Mouse (Mus musculus) effector memory CD4-positive, alpha-beta T cell, adult 5 months (primary cell): ENCODE results near the gene Zan. TPM values are rescaled to one million over a fixed set of nuclear protein-coding genes. Genes with fewer than 3 reads are reported as not detected.

Experiments
- polyA plus RNA-seq: library from polyadenylated mRNA; unstranded; fragments of 100-300 nt; shearing (Covaris generic); gene quantifications from one replicate; pipeline ENCODE4 v1.2.1, GENCODE M21; 2017

The Zan gene
- 0.09 TPM for polyA plus RNA-seq

DNA sequence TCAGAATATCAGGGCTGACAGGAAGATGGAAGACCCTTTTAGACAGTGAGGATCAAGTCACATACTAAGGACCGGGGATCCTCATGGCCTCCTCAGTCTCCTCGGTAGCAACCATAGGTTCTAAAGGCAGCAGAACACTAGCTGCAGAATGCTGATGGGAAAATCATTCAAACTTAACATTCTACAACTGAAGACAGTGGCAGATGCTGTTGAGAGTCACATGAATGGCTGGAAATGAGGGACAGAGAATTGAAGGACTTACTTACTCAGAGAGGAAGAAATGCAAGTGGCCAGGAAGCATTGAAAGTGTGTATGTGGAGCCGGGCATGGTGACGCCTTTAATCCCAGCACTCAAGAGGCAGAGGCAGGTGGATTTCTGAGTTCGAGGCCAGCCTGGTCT, at the start of gene Zan:
Gene Zan (minus strand): TSS at position 101 of the 400 bp plus-strand sequence.

DNA sequence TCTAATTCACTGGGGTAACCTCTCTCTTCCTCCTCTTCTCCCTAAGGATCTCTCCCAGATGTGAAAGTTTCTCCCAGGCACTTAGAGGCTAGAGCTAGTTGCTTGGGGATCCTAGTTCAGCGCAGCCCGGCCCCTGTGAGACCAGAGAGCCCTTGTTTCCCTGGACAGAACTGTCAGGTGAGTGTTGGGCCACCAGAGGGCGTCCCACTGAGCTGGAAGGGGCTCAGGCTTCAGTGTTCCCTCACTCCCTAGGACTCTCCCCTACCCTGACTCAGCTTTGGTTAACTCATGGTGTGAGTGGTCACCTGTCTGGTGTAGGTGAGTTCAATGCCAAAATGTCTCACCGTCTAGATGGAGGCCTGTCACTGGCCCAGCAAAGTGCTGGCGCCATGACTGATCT, 41.6 kb upstream of the Zan start, which contains the start of gene Gigyf1:
Gene Gigyf1 (plus strand): TSS at position 113 of the 400 bp plus-strand sequence.

DNA sequence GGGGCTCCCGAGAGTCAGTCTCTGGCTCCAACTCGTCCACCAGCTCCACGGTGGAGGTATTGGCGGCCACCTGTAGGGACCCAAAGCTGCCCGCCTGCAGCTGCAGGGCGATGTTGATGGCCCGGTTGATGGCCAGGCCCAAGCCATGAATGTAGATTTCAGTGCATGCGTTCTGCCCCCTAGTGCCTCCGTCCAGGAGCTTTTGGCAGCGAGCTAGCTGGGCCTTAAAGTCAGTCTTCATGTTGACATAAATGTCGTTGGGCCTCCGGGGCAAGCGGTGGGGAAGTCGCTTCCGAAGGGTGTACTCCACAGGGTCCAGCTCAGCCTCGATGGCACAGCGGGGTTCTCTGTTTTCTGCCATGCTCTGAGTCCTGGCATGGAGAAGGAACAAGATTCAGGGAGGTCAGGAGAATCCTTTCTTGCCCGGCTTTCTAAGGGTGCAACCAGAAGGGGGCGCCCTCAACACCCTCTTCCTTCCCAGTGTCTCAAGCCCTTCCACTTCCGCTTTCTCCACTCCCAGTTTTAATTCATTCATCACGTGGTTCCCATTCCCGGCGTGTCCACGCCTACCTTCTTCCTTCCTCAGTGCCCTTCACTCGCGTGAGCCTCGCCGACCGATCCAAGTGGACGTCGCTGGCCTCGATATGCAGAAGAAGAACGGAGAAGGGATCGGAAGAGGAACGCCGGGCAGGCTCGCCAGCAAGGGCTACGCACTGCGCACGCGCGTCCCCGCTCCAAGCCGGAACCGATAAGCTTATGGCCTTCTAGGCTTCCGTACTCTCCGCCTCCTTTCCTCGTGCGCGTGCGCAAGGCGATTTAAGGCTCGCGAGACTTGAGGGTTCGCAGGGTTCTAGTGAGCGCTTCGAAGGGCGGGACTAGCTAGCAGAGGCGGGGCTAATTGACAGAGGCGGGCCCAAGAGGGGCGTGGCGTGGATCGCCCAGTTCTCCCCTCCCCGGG, 25.1 kb upstream of the Zan start, which contains the start of gene Pop7:
Gene Pop7 (minus strand): TSS at position 810 of the 958 bp plus-strand sequence.

DNA sequence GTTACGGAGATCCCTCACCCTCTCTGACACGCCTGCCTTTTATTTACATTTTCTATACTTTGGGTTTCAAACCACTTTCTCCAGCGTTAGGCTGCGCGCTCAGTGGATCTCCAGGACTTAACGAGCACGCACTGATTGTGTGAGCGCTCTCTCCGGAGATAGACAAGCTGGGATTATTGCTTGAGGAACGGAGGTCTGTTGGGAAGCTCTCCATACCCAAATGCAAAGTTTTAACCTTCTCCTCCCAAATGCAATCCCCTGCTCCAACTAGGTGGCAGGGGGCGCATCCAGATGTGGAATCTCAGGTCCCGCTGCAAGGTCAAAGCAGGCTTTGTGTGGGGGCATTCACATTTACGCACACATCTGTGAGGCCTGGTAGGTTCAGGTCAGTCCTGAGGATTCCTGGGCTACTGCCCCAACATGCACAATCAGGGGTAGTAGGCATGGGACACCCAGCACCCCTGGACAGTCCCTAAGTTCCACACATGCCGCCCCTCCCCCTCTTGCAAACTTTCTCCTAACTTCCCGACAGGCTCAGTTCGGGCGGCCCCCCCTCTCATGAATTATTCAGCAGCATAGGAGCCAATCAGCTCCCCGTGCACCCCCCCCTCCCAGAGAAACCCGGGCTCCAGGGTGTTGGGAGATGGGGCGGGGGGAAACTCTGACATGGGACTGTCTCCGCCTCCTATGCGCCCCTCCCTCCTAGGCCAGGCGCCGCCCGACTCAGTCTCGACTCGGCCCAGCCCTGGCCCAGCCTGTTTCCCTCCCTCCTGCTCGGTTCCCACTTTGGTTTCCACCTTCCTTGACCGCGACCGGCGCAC, 127.3 kb downstream of the Zan start, which contains the start of gene Ephb4:
Gene Ephb4 (plus strand): TSS at position 726 of the 821 bp plus-strand sequence.

DNA sequence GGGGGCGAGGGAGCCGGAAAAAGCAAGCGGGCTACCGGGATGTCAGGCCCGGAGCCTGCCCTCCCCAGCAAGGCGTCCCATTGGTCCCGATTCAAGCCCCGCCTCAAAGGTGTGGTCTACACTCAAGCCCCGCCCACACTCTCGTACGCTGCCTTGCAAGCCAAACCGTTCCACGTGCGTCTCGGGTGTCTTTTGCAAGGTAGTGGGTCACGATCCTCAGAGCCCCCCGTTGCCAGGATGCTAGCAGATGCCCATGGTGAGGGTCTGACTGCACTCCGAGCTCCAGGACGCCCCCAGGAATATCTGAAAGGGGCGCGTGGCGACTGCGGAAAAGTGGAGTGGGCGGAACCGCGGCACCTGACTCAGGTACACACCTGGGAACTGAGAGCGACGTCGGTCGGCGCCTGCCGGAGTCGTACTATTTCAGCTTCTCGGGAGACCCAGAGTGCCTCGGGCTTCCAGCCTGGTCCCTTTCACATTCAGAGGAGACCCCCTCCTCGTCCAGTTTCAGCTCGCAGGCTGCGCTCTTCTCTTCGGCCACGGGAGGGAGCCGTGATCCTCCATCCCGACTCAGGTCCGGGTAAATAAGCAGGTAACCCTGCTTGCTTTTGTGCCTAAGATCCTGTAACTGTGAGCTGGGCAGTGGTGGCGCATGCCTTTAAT, 143.2 kb downstream of the Zan start, which contains the start of gene Slc12a9:
Gene Slc12a9 (minus strand): TSS at position 86 of the 663 bp plus-strand sequence.

Other genes starting within 250 kb of the Zan start
- gene Ache, start 189.5 kb downstream of the Zan start, polyA plus RNA-seq = not detected
- gene Ufsp1, start 182.4 kb downstream of the Zan start, polyA plus RNA-seq = 1.3 TPM
- 101 TPM for gene Srrt, start 169.4 kb downstream of the Zan start, polyA plus RNA-seq
- gene Trip6, start 162.7 kb downstream of the Zan start, polyA plus RNA-seq = 3.3 TPM
- gene Slc12a9, start 143.5 kb downstream of the Zan start, polyA plus RNA-seq = 9.6 TPM
- not detected for gene Ephb4, start 127.0 kb downstream of the Zan start, polyA plus RNA-seq
- gene Pop7, start 25.5 kb upstream of the Zan start, polyA plus RNA-seq = 23.4 TPM
- 20.3 TPM for gene Gigyf1, start 41.5 kb upstream of the Zan start, polyA plus RNA-seq
- not detected for gene Epo, start 56.2 kb upstream of the Zan start, polyA plus RNA-seq
- gene Gnb2, start 56.4 kb upstream of the Zan start, polyA plus RNA-seq = 247 TPM
- not detected for gene Actl6b, start 76.5 kb upstream of the Zan start, polyA plus RNA-seq
- not detected for gene Tfr2, start 92.8 kb upstream of the Zan start, polyA plus RNA-seq
- 47.7 TPM for gene Mospd3, start 124.0 kb upstream of the Zan start, polyA plus RNA-seq
- 0.59 TPM for gene Pcolce, start 136.7 kb upstream of the Zan start, polyA plus RNA-seq
- gene Fbxo24, start 151.9 kb upstream of the Zan start, polyA plus RNA-seq = not detected
- gene Lrch4, start 152.1 kb upstream of the Zan start, polyA plus RNA-seq = 214 TPM
- 36.7 TPM for gene Gm20605, start 152.1 kb upstream of the Zan start, polyA plus RNA-seq
- 60.5 TPM for gene Sap25, start 164.3 kb upstream of the Zan start, polyA plus RNA-seq
- gene Irs3, start 168.7 kb upstream of the Zan start, polyA plus RNA-seq = not detected
- 16.2 TPM for gene Agfg2, start 207.7 kb upstream of the Zan start, polyA plus RNA-seq